Mouse (Mus musculus) regulatory T cell (primary cell): Measurements from ENCODE around the gene Dnah14.

ENCODE experiments used
- in situ Hi-C: fragments of 300-600 bp; cut with MboI, MseI; formaldehyde crosslinking; loops from one replicate; pipeline ENCODE4 v1.15.1; 2025; ENCODE audit warnings: high pct_unique_total_duplicates

The Dnah14 gene

GRCm38 (mm10) chr1:181576322-181576721 lies at the start of gene Dnah14:
Gene Dnah14 (plus strand): TSS chr1:181576559.
- in situ Hi-C loops: no loop called here

- in situ Hi-C loops: no loop called here
These were observed 47.0 kb upstream of the Dnah14 start for GRCm38 (mm10) chr1:181529368-181529767.

GRCm38 (mm10) chr1:181535165-181535873 lies 41.0 kb upstream of the Dnah14 start:
- in situ Hi-C loops: no loop called here

- in situ Hi-C loops: no loop called here
These were observed 38.5 kb upstream of the Dnah14 start for GRCm38 (mm10) chr1:181537627-181538525.

GRCm38 (mm10) chr1:181539846-181540769 lies 36.3 kb upstream of the Dnah14 start:
- in situ Hi-C loops: no loop called here

GRCm38 (mm10) chr1:181543711-181544383 lies 32.5 kb upstream of the Dnah14 start:
- in situ Hi-C loops: no loop called here

- in situ Hi-C loops: loop anchor here (5.0 kb wide), 1 partner anchor 263 kb away; no protein-coding TSS in a partner anchor
These were observed 31.2 kb upstream of the Dnah14 start for GRCm38 (mm10) chr1:181545044-181545772.

- in situ Hi-C loops: loop anchor here (5.0 kb wide), 1 partner anchor 268 kb away; no protein-coding TSS in a partner anchor
These were observed 26.4 kb upstream of the Dnah14 start for GRCm38 (mm10) chr1:181549987-181550386.

- in situ Hi-C loops: no loop called here
These were observed 25.5 kb upstream of the Dnah14 start for GRCm38 (mm10) chr1:181550826-181551225.

- in situ Hi-C loops: no loop called here
These were observed 23.6 kb upstream of the Dnah14 start for GRCm38 (mm10) chr1:181552533-181553410.

GRCm38 (mm10) chr1:181555475-181555874 lies 20.9 kb upstream of the Dnah14 start:
- in situ Hi-C loops: no loop called here

- in situ Hi-C loops: no loop called here
These were observed 16.7 kb upstream of the Dnah14 start for GRCm38 (mm10) chr1:181559655-181560054.

GRCm38 (mm10) chr1:181560325-181560724 lies 16.0 kb upstream of the Dnah14 start:
- in situ Hi-C loops: no loop called here

GRCm38 (mm10) chr1:181560896-181561767 lies 15.2 kb upstream of the Dnah14 start:
- in situ Hi-C loops: no loop called here

- in situ Hi-C loops: no loop called here
These were observed 14.5 kb upstream of the Dnah14 start for GRCm38 (mm10) chr1:181561768-181562444.

GRCm38 (mm10) chr1:181569447-181569846 lies 6.9 kb upstream of the Dnah14 start:
- in situ Hi-C loops: no loop called here

GRCm38 (mm10) chr1:181583152-181583551 lies 6.8 kb downstream of the Dnah14 start:
- in situ Hi-C loops: no loop called here

- in situ Hi-C loops: no loop called here
These were observed 12.8 kb downstream of the Dnah14 start for GRCm38 (mm10) chr1:181589116-181589515.
